In genomic region chr7:27542392-27543033, GRCm38 (mm10) we compare ENCODE assay signal across 8 mouse cellular contexts. TPM values are rescaled to one million over a fixed set of nuclear protein-coding genes. Genes with fewer than 3 reads are reported as not detected.
A peak's percentile ranks its signal among the peaks of the same experiment; 100 is the strongest.
DNase-seq lines count a peak whose midpoint lies in the region; ATAC-seq and TF ChIP-seq lines count a peak whose summit lies in the region.

No protein-coding gene starts in this region.

- under 1% methylated on average over 30 of the region's 30 CpGs for WGBS in cerebellum, adult 2 months
- WGBS in forebrain, postnatal 0 days, result under 1% methylated on average over 30 of the region's 30 CpGs
- WGBS in lung, embryonic 14.5 days, result 1% methylated on average over 30 of the region's 30 CpGs
- WGBS in olfactory bulb, adult 2 months, result 1% methylated on average over 30 of the region's 30 CpGs
- 2% methylated on average over 30 of the region's 30 CpGs for WGBS in thymus, adult 2 months

- H3K36me3 ChIP-seq in forebrain, postnatal 0 days (ENCODE audit: insufficient read depth), result peaks cover 26% of the 10 kb centered on the region
- 0 out of 2 replicates have a peak, but pooled peaks cover 16% of the 10 kb centered on the region for H3K36me3 ChIP-seq in lung, embryonic 14.5 days (ENCODE audit: insufficient read depth)
- peaks cover 7% of the 10 kb centered on the region; the same call in 1 of the 2 replicates for H3K36me3 ChIP-seq in thymus, adult 2 months (ENCODE audit: control insufficient read depth, insufficient read depth, low read length)

- peak overlapping the region; percentile 87 for H3K4me2 ChIP-seq in forebrain, postnatal 0 days (ENCODE audit: low read depth)
- H3K4me2 ChIP-seq in lung, embryonic 14.5 days, result peak overlapping the region; percentile 89

- peak overlapping the region; percentile 66 for H3K9ac ChIP-seq in forebrain, postnatal 0 days
- H3K9ac ChIP-seq in lung, embryonic 14.5 days, result peak overlapping the region; percentile 68

- H3K27me3 ChIP-seq in cerebellum, adult 2 months (ENCODE audit: control insufficient read depth, insufficient read depth, low read length), result no peaks in the 10 kb centered on the region
- no peaks in the 10 kb centered on the region for H3K27me3 ChIP-seq in forebrain, postnatal 0 days (ENCODE audit: insufficient read depth, low read length)
- H3K27me3 ChIP-seq in lung, embryonic 14.5 days (ENCODE audit: insufficient read depth, low read length), result no peaks in the 10 kb centered on the region
- H3K27me3 ChIP-seq in thymus, adult 2 months (ENCODE audit: control insufficient read depth, insufficient read depth, low read length), result no peaks in the 10 kb centered on the region

- peak overlapping the region; percentile 92 for H3K4me3 ChIP-seq in cerebellum, adult 2 months (replicated peaks; ENCODE audit: insufficient read depth, low read depth, low read length)
- peak overlapping the region; percentile 63 for H3K4me3 ChIP-seq in forebrain, postnatal 0 days (ENCODE audit: low read depth, low read length)
- H3K4me3 ChIP-seq in lung, embryonic 14.5 days (ENCODE audit: low read depth, low read length), result peak overlapping the region; percentile 47
- peak overlapping the region; percentile 70 for H3K4me3 ChIP-seq in olfactory bulb, adult 2 months (ENCODE audit: insufficient read depth, low read depth, low read length)
- H3K4me3 ChIP-seq in thymus, adult 2 months (ENCODE audit: control insufficient read depth, insufficient read depth, low read length), result peak overlapping the region; percentile 81

- ATAC-seq in forebrain, postnatal 0 days, result peak; percentile 97
- peak; percentile 95 for ATAC-seq in lung, embryonic 14.5 days (ENCODE audit: insufficient read depth)

- no peak for TF ChIP-seq CTCF in cerebellum, adult 2 months (IDR thresholded peaks at IDR 0.05; ENCODE audit: borderline replicate concordance, insufficient read depth, low read depth, low read length)
- no peak for TF ChIP-seq CTCF in forebrain, postnatal 0 days (IDR thresholded peaks at IDR 0.05; ENCODE audit: low read depth)
- no peak for TF ChIP-seq CTCF in lung, embryonic 14.5 days (IDR thresholded peaks at IDR 0.05; ENCODE audit: low read depth)
- no peak for TF ChIP-seq CTCF in olfactory bulb, adult 2 months (IDR thresholded peaks at IDR 0.05; ENCODE audit: insufficient read depth, low read depth, low read length)
- 0 out of 2 replicates have a peak, but pooled peaks have one; percentile 40 for TF ChIP-seq CTCF in thymus, adult 2 months (IDR thresholded peaks at IDR 0.05; ENCODE audit: borderline replicate concordance, control insufficient read depth, extremely low read depth, insufficient read depth, low read length, poor library complexity)

- no peaks in the 10 kb centered on the region for H3K9me3 ChIP-seq in forebrain, postnatal 0 days (ENCODE audit: low read length)
- H3K9me3 ChIP-seq in lung, embryonic 14.5 days (ENCODE audit: low read depth, low read length), result no peaks in the 10 kb centered on the region

- peaks cover 14% of the 10 kb centered on the region; the same call in 1 of the 2 replicates for H3K4me1 ChIP-seq in cerebellum, adult 2 months (ENCODE audit: control insufficient read depth, insufficient read depth, low read length)
- H3K4me1 ChIP-seq in forebrain, postnatal 0 days (ENCODE audit: insufficient read depth), result 0 out of 2 replicates have a peak, but pooled peaks cover 3% of the 10 kb centered on the region
- no peaks in the 10 kb centered on the region for H3K4me1 ChIP-seq in lung, embryonic 14.5 days (ENCODE audit: insufficient read depth)
- H3K4me1 ChIP-seq in olfactory bulb, adult 2 months (ENCODE audit: control insufficient read depth, insufficient read depth, low read length), result peaks cover 18% of the 10 kb centered on the region
- H3K4me1 ChIP-seq in thymus, adult 2 months (replicated peaks; ENCODE audit: control insufficient read depth, insufficient read depth, low read length), result peaks cover 34% of the 10 kb centered on the region

- peak; percentile 67 for DNase-seq in MEL-GATA-1-ER (ENCODE audit: extremely low read depth, low read depth)
- DNase-seq in cerebellum, adult 2 months, result peak; percentile 85 to 87
- DNase-seq in forebrain, postnatal 0 days, result peak; percentile 93
- peak; percentile 89 for DNase-seq in heart, postnatal 4 days
- DNase-seq in layer of hippocampus, adult 8-10 months (ENCODE audit: low spot score in 2 of 2), result peak; percentile 86 to 89
- DNase-seq in lung, embryonic 14.5 days, result peak; percentile 93
- DNase-seq in thymus, adult 2 months, result peak; percentile 96

- H3K27ac ChIP-seq in cerebellum, adult 2 months (ENCODE audit: insufficient read depth, low read length), result no peak overlapping the region
- peak overlapping the region; percentile 10; the same call in 1 of the 2 replicates for H3K27ac ChIP-seq in forebrain, postnatal 0 days (ENCODE audit: low read depth, low read length)
- H3K27ac ChIP-seq in lung, embryonic 14.5 days (ENCODE audit: low read depth), result no peak overlapping the region
- H3K27ac ChIP-seq in olfactory bulb, adult 2 months (ENCODE audit: insufficient read depth, low read depth, low read length), result peak overlapping the region; percentile 23
- H3K27ac ChIP-seq in thymus, adult 2 months (ENCODE audit: control insufficient read depth, insufficient read depth, low read length), result peak overlapping the region; percentile 91

- TF ChIP-seq POLR2A in cerebellum, adult 2 months (IDR thresholded peaks at IDR 0.05; ENCODE audit: borderline replicate concordance, insufficient read depth, low read length), result peak; percentile 88
- TF ChIP-seq POLR2A in olfactory bulb, adult 2 months (IDR thresholded peaks at IDR 0.05; ENCODE audit: insufficient read depth, low read depth, low read length), result peak; percentile 69; the same call in 1 of the 2 replicates
- peak; percentile 89 for TF ChIP-seq POLR2A in thymus, adult 2 months (IDR thresholded peaks at IDR 0.05; ENCODE audit: control insufficient read depth, extremely low read depth, insufficient read depth, low read length, poor library complexity)

RNA-seq across cellular contexts. Expression of gene Pld3, which starts 10.5 kb away (rescaled TPM):
- polyA plus RNA-seq in cerebellum, adult 2 months (2012; rRNA removed), result 220 and 242 TPM in 2 replicates
- total RNA-seq in forebrain, postnatal 0 days (2014; rRNA removed), result 144 and 219 TPM in 2 replicates
- polyA plus RNA-seq in forebrain, postnatal 0 days (2015; fragmentation: Nextera tagmentation; extraction: Ambion mirVana), result 205 and 246 TPM in 2 replicates
- 10 to 100 TPM; 28.9 to 32.4 TPM for total RNA-seq in heart, postnatal 4 days (2021)
- 100 to 1,000 TPM; 559 to 594 (median 575) TPM for total RNA-seq in layer of hippocampus, adult 8-10 months (2022)
- polyA plus RNA-seq in lung, embryonic 14.5 days (2014; fragmentation: Nextera tagmentation; extraction: Ambion mirVana), result 56.7 and 57.4 TPM in 2 replicates
- polyA plus RNA-seq in olfactory bulb, adult 2 months (2012; ENCODE audit: insufficient read depth, insufficient read length, low replicate concordance, missing spikeins), result not detected in 2 replicates
- polyA plus RNA-seq in thymus, adult 2 months (2012; rRNA removed), result 456 and 516 TPM in 2 replicates

RNA-seq across cellular contexts. Expression of gene 2310022A10Rik, which starts 10.5 kb away (rescaled TPM):
- 45.7 and 46.2 TPM in 2 replicates for polyA plus RNA-seq in cerebellum, adult 2 months (2012; rRNA removed)
- 7.5 and 8.7 TPM in 2 replicates for total RNA-seq in forebrain, postnatal 0 days (2014; rRNA removed)
- polyA plus RNA-seq in forebrain, postnatal 0 days (2015; fragmentation: Nextera tagmentation; extraction: Ambion mirVana), result 26.3 and 28.1 TPM in 2 replicates
- total RNA-seq in heart, postnatal 4 days (2021), result 10 to 100 TPM; 54.9 to 58.4 TPM
- total RNA-seq in layer of hippocampus, adult 8-10 months (2022), result 10 to 100 TPM; 25.9 to 34.2 (median 29.8) TPM
- 20.6 and 25.4 TPM in 2 replicates for polyA plus RNA-seq in lung, embryonic 14.5 days (2014; fragmentation: Nextera tagmentation; extraction: Ambion mirVana)
- polyA plus RNA-seq in olfactory bulb, adult 2 months (2012; ENCODE audit: insufficient read depth, insufficient read length, low replicate concordance, missing spikeins), result not detected in 2 replicates
- polyA plus RNA-seq in thymus, adult 2 months (2012; rRNA removed), result 58.0 and 58.1 TPM in 2 replicates

RNA-seq across cellular contexts. Expression of gene Hipk4, which starts 19.4 kb away (rescaled TPM):
- 0.20 and 0.21 TPM in 2 replicates for polyA plus RNA-seq in cerebellum, adult 2 months (2012; rRNA removed)
- 0.38 and 0.95 TPM in 2 replicates for total RNA-seq in forebrain, postnatal 0 days (2014; rRNA removed)
- 0.27 and 0.49 TPM in 2 replicates for polyA plus RNA-seq in forebrain, postnatal 0 days (2015; fragmentation: Nextera tagmentation; extraction: Ambion mirVana)
- 1 to 10 TPM in 1 of 2 experiments, under 1 TPM in 1; 0.83 to 1.0 TPM for total RNA-seq in heart, postnatal 4 days (2021)
- total RNA-seq in layer of hippocampus, adult 8-10 months (2022), result under 1 TPM in 1 of 4 experiments, not detected in 3; 0.25 TPM
- polyA plus RNA-seq in lung, embryonic 14.5 days (2014; fragmentation: Nextera tagmentation; extraction: Ambion mirVana), result 0.95 and 1.0 TPM in 2 replicates
- polyA plus RNA-seq in olfactory bulb, adult 2 months (2012; ENCODE audit: insufficient read depth, insufficient read length, low replicate concordance, missing spikeins), result not detected in 2 replicates
- 1.1 and 1.3 TPM in 2 replicates for polyA plus RNA-seq in thymus, adult 2 months (2012; rRNA removed)

RNA-seq across cellular contexts. Expression of gene Prx, which starts 43.4 kb away (rescaled TPM):
- polyA plus RNA-seq in cerebellum, adult 2 months (2012; rRNA removed), result 0.34 and 0.43 TPM in 2 replicates
- total RNA-seq in forebrain, postnatal 0 days (2014; rRNA removed), result 1.9 and 2.4 TPM in 2 replicates
- polyA plus RNA-seq in forebrain, postnatal 0 days (2015; fragmentation: Nextera tagmentation; extraction: Ambion mirVana), result 1.1 and 1.4 TPM in 2 replicates
- total RNA-seq in heart, postnatal 4 days (2021), result 1 to 10 TPM; 4.1 to 5.9 TPM
- under 1 TPM; 0.38 to 0.43 (median 0.39) TPM for total RNA-seq in layer of hippocampus, adult 8-10 months (2022)
- 2.5 and 2.9 TPM in 2 replicates for polyA plus RNA-seq in lung, embryonic 14.5 days (2014; fragmentation: Nextera tagmentation; extraction: Ambion mirVana)
- polyA plus RNA-seq in olfactory bulb, adult 2 months (2012; ENCODE audit: insufficient read depth, insufficient read length, low replicate concordance, missing spikeins), result not detected in 2 replicates
- polyA plus RNA-seq in thymus, adult 2 months (2012; rRNA removed), result 2.0 and 2.4 TPM in 2 replicates

RNA-seq across cellular contexts. Expression of gene Akt2, which starts 48.8 kb away (rescaled TPM):
- polyA plus RNA-seq in cerebellum, adult 2 months (2012; rRNA removed), result 106 and 119 TPM in 2 replicates
- total RNA-seq in forebrain, postnatal 0 days (2014; rRNA removed), result 61.1 and 64.2 TPM in 2 replicates
- 53.7 and 53.9 TPM in 2 replicates for polyA plus RNA-seq in forebrain, postnatal 0 days (2015; fragmentation: Nextera tagmentation; extraction: Ambion mirVana)
- 100 to 1,000 TPM; 158 to 164 TPM for total RNA-seq in heart, postnatal 4 days (2021)
- 100 to 1,000 TPM in 2 of 4 experiments, 10 to 100 TPM in 2; 72.2 to 109 (median 97.5) TPM for total RNA-seq in layer of hippocampus, adult 8-10 months (2022)
- 92.6 and 98.9 TPM in 2 replicates for polyA plus RNA-seq in lung, embryonic 14.5 days (2014; fragmentation: Nextera tagmentation; extraction: Ambion mirVana)
- polyA plus RNA-seq in olfactory bulb, adult 2 months (2012; ENCODE audit: insufficient read depth, insufficient read length, low replicate concordance, missing spikeins), result not detected in 2 replicates
- polyA plus RNA-seq in thymus, adult 2 months (2012; rRNA removed), result 133 and 139 TPM in 2 replicates

Comparison
In these comparisons a context has a peak if more than half of its experiments do, and no peak if none do; other contexts are left out.
1. H3K27ac ChIP-seq: peak in forebrain, postnatal 0 days (single experiment), olfactory bulb, adult 2 months (single experiment) and thymus, adult 2 months (single experiment); none in cerebellum, adult 2 months (single experiment) and lung, embryonic 14.5 days (single experiment).
2. RNA of gene Pld3, which starts 10.5 kb away (polyA plus RNA-seq): 456 to 516 TPM in thymus, adult 2 months, 205 to 246 TPM in forebrain, postnatal 0 days, 220 to 242 TPM in cerebellum, adult 2 months and 56.7 to 57.4 TPM in lung, embryonic 14.5 days; not detected in olfactory bulb, adult 2 months; every median in the first group is over 10 times any median in the second.
3. RNA of gene 2310022A10Rik, which starts 10.5 kb away (polyA plus RNA-seq): 58.0 to 58.1 TPM in thymus, adult 2 months, 45.7 to 46.2 TPM in cerebellum, adult 2 months, 26.3 to 28.1 TPM in forebrain, postnatal 0 days and 20.6 to 25.4 TPM in lung, embryonic 14.5 days; not detected in olfactory bulb, adult 2 months; every median in the first group is over 10 times any median in the second.
4. Peak in every context shown above with its lines, with median percentiles within 50 percentile points of each other: DNase-seq, H3K4me3 ChIP-seq and POLR2A ChIP-seq.